Mouse (Mus musculus): ENCODE measurements around the gene Vcam1.

Gene Vcam1

GRCm38 (mm10) chr3:116126070-116126469, 3.4 kb downstream of the Vcam1 start:
- no peak for DNase-seq

- no peak for DNase-seq
Measured at GRCm38 (mm10) chr3:116123827-116124226, 5.7 kb downstream of the Vcam1 start.

GRCm38 (mm10) chr3:116122696-116123095, 6.8 kb downstream of the Vcam1 start:
- no peak for DNase-seq

DNA sequence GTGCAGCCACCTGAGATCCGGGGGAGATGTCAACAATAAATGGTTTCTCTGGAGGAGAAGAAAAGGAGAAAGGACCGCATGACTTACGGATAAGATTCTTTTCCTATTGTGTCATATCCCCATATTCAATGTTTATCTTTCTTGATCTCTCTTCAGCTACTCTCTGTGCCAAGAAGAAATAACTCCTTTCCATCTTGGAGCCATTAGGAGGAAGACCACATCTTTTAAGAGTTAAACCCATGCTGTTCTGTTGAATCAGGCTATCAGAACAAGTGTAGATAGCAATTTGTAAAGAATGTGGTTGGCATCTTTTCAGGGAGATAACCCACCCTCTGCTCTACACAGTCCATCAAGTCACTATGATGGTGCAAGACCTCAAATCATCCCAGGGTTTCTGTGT, 8.5 kb downstream of the Vcam1 start:
- DNase-seq = no peak

DNA sequence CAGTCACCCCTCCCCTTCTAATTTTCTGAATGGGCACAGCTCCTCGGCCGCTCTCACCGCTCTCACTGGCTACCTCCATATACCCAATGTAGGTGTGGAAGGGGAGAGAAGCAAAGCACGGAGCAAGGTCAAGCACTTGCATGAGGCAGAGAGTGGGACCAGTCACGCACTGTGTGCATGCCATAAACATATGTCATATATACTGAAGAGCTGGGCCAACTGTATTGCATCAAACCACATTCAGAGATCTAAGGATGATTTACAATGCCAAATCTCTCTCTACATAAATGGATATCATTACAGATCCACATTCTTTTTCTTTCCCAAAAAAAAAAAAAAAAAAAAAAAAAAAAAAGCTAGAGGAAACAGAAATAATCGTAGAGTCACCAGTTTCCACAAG, 9.1 kb downstream of the Vcam1 start:
- DNase-seq = no peak

GRCm38 (mm10) chr3:116119162-116119561, 10.3 kb downstream of the Vcam1 start:
- no peak for DNase-seq

DNA sequence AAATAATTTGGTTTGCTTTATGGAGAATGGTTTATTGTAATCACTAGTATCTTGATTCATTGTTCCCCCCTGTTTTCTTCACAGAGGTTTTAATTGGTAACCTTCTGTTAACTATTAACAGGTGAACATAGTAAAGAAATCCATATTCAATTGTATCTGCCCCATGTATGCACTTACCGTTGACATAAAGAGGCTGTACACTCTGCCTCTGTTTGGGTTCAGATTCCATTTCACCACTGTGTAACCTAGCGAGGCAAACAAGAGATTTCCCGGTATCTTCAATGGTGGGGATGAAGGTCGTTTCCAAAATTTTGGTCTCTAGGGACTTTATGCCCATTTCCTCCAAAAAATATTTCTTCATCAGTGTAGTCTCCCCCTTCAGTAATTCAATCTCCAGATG, 12.4 kb downstream of the Vcam1 start:
- DNase-seq = no peak

GRCm38 (mm10) chr3:116114249-116115188, 15.0 kb downstream of the Vcam1 start:
- DNase-seq = no peak

DNA sequence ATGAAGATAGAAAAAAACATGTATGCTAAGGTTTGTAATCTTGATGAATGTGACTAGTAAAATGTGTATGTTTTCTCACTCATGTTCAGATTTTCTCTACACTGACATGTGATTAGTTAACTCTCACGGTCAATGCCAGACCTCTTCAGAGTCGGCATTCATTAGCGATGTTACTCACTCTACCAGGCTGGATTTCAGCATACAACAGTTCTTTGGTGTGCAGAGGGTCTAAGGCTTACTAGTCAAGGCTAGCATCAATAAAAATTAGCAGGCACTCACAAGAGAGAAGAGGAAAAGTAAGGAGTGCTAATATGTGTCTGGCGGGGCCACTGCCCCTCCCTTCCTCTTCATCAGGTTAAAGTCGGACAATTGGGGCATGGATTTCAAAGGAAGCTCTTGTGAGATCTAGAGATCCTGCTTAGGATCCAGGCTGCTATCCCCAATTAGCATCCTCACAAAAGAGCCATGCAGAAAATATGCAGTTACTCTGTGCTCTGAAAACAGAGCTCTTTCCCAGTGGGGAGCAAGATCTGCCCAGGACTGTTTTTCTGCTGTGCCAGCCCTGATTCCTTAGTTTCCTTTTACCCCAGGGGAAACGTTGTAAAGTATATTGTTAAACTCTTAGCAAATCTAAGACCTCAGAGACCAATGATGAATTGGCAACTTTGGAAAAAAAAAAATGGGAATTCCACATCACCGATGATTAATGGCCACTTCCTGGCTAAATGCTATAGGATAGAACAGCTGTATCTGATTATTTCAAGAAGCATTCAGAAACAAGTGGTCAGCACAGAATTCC, 15.8 kb downstream of the Vcam1 start:
- DNase-seq = no peak

GRCm38 (mm10) chr3:116112816-116113405, 16.6 kb downstream of the Vcam1 start:
- DNase-seq = no peak

DNA sequence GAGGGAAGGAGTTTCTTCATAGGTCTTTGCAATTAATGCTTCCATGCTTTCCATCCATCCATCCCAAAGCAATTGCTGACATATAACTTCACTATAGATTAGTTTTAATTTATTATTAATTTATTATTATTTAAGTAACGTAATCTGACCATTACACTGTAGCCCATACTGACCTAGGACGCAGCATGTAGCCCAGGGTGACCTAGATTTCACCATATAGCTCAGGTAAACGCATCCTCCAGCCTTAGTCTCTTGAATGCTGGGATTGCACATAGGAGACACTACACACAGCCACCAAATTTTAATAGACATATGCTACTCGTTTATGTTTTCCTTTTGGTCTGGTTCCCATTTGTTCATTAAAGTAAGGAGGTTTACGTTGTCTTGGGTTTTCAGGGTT, 23.8 kb downstream of the Vcam1 start:
- no peak for DNase-seq

DNA sequence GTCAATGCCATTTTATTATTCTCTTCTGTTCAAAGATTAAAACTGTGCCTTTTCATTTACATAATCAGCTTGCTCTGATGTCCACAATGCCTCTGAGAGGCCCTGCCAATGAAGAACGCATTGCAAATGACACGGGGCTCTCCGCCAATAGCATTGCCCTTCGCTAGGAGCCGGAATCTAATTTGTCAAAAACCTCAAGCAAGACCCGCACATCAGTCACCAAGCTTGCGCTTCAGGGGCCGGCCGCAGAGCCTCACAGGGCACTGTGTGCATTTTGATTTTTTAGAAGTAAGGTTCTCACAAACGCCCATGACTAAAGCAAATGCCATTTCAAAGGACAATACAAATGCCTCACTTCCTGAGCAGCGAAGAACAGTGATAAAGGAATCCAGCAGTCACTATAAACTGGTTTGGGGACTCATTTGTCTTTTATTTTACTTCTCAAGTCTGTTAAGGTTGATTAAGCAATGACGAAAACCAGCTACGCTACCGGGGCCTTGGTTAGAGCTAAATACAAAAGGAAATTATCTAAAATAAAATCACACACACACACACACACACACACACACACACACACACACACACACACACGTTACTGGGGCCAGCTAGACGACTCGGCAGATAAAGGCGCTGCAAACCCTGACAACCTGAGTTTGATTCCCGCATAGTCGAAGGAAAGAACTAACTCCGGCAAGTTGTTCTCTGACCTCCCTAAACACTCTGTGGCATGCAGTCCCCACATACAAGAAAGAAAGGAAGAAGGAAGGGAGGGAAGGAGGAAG, 24.4 kb downstream of the Vcam1 start:
- no peak for DNase-seq

GRCm38 (mm10) chr3:116104270-116104669, 25.2 kb downstream of the Vcam1 start:
- DNase-seq = no peak

- no peak for DNase-seq
Measured at GRCm38 (mm10) chr3:116100850-116101249, 28.6 kb downstream of the Vcam1 start.

GRCm38 (mm10) chr3:116095934-116096333, 33.6 kb downstream of the Vcam1 start:
- no peak for DNase-seq

DNA sequence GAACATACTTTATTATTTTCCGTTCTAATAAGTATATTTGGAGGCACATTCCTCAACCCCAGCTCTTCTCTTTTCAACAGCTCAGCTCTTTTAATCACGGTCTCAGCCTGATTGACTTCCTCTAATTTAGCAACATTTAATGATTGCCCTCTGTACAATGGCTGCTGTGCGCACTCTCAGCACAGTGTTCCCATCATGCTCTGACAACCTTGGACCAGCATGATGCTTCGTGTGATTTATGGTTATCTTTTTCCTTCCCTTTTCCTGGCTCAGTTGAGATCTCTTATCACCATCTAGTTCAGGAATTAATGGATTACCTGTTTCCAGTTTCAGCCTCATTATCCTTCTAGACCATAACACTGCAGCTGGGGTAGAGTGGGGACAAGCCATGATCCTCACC, 34.2 kb downstream of the Vcam1 start:
- DNase-seq = no peak

- no peak for DNase-seq
Measured at GRCm38 (mm10) chr3:116094886-116095285, 34.6 kb downstream of the Vcam1 start.

DNA sequence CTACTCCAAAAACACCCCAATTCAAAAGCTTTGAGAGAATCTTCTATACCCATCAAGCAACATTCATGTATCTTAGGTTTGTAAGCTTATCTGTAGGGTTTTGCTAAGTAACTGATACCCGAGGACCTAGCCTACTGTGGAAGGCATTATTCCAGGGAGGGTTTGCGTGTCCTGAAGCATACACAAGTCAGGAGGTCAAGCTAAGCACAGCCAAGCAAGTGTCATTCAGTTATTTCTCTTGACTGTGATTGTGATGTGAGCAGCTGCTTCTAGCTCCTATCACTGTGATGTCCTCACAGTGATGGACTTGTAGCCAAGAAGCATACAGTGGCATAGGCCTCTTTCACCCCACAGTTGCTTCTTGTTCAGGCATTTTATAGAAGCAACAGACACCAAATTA, 35.2 kb downstream of the Vcam1 start:
- no peak for DNase-seq

DNA sequence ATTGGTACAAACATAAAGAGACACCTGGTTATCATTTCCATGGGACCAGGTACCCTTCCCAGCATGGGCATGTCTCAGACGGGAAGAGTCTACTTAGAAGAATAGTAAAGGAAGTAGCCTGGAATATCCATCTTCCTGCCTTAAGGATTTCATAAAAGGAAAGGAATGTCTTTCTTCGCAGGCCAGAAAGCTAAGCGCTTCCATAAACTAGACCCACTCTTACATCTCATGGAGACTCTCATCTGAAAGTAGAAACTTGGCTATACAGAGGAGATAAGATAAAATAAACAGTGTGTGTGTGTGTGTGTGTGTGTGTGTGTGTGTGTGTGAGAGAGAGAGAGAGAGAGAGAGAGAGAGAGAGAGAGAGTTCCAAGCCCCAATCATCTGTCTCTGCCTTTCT, 36.9 kb downstream of the Vcam1 start:
- no peak for DNase-seq

GRCm38 (mm10) chr3:116091706-116092105, 37.8 kb downstream of the Vcam1 start:
- no peak for DNase-seq

GRCm38 (mm10) chr3:116085962-116086361, 43.5 kb downstream of the Vcam1 start:
- no peak for DNase-seq

GRCm38 (mm10) chr3:116080939-116081676, 48.4 kb downstream of the Vcam1 start:
- no peak for DNase-seq
